Mouse (Mus musculus): ENCODE results near the gene Tnrc6b.

DNA sequence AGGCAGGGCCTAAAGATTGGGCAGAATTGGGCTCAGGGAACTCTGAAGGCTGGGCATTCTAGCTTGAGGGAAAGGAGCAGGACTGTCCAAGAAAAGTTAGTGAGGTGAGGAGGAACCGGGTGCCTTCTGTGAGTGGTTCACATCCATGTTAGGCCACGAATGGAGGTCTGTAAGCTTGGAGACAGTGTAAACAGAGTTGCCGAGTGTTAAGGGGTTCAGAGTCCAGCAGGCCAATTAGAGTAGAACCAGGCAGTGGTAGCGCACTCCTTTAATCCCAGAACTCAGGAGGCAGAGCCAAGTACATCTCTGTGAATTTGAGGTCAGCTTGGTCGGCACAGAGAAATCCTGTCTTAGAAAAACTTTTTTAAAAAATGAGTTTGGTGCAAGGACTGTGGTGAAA is 96.0 kb downstream of the Tnrc6b start:
- TF ChIP-seq CTCF (IDR thresholded peaks at IDR 0.05; ENCODE audit: low read depth, low read length) (no peak), GATA2 (IDR thresholded peaks at IDR 0.05; ENCODE audit: borderline replicate concordance, low read depth, low read length) (no peak), GATA1 (IDR thresholded peaks at IDR 0.05; ENCODE audit: borderline replicate concordance, low read length) (no peak)
